Mouse (Mus musculus) CH12.LX (cell line): ENCODE data around the gene Arsa. TPM values are rescaled to one million over a fixed set of nuclear protein-coding genes. Genes with fewer than 3 reads are reported as not detected.
A peak's percentile ranks its signal among the peaks of the same experiment; 100 is the strongest.

Experiments
- DNase-seq: peaks from one replicate; pipeline ENCODE4 v3.0.0-alpha.2; 2013; ENCODE audit errors: extremely low read depth
- H3K27ac ChIP-seq: 2 replicates; pipeline ENCODE4 v1.5.1; 2012; ENCODE audit warnings: low read depth, mild to moderate bottlenecking, control low read depth, moderate library complexity; ENCODE audit not compliant: insufficient read depth
- H3K27me3 ChIP-seq: replicated peaks from 2 replicates; pipeline ENCODE3; 2012; ENCODE audit warnings: inconsistent platforms
- H3K36me3 ChIP-seq, 2 experiments: replicated peaks in 1 of 2; 2 replicates each; pipeline versions ENCODE3 to v1.6.1; 2012; ENCODE audit warnings: inconsistent platforms in 1 of 2, low read length in 1 of 2, mild to moderate bottlenecking in 1 of 2, mixed read lengths in 1 of 2, moderate library complexity in 1 of 2; ENCODE audit not compliant: control insufficient read depth in 1 of 2, insufficient read depth in 1 of 2
- H3K4me1 ChIP-seq, 2 experiments: 2 replicates each; pipeline ENCODE4 v1.6.1; 2012; ENCODE audit warnings: inconsistent platforms in 1 of 2, moderate library complexity in 1 of 2; ENCODE audit not compliant: insufficient read depth in 2 of 2, control insufficient read depth in 1 of 2
- H3K4me2 ChIP-seq: 2 replicates; pipeline ENCODE4 v1.6.1; 2012; ENCODE audit warnings: low read depth, mild to moderate bottlenecking, control low read depth; ENCODE audit not compliant: poor library complexity, insufficient read depth, severe bottlenecking
- H3K4me3 ChIP-seq, 3 experiments: fragments of 150-350 bp in 1 of 3; sonication (generic) in 1 of 3; replicated peaks in 1 of 3; 2 replicates each; pipeline versions ENCODE3 to v1.5.1; 2011 to 2012; ENCODE audit warnings: low read depth in 2 of 3, low read length in 2 of 3, mild to moderate bottlenecking in 2 of 3, moderate library complexity in 2 of 3, control low read depth in 1 of 3, improper control_type of control experiment in 1 of 3, inconsistent platforms in 1 of 3, mixed read lengths in 1 of 3; ENCODE audit not compliant: poor library complexity in 1 of 3
- H3K79me2 ChIP-seq: replicated peaks from 2 replicates; pipeline ENCODE4 v1.6.1; 2012; ENCODE audit warnings: mild to moderate bottlenecking, moderate library complexity; ENCODE audit not compliant: control insufficient read depth, poor library complexity, insufficient read depth, severe bottlenecking; ENCODE audit errors: extremely low read depth
- H3K9ac ChIP-seq: 2 replicates; pipeline ENCODE4 v1.6.1; 2012; ENCODE audit warnings: low read depth, mild to moderate bottlenecking, control low read depth, moderate library complexity; ENCODE audit not compliant: insufficient read depth
- H3K9me3 ChIP-seq: replicated peaks from 2 replicates; pipeline ENCODE3; 2012; ENCODE audit warnings: low read length, inconsistent platforms, mixed read lengths
- CHD1 ChIP-seq: IDR thresholded peaks from 2 replicates; pipeline ENCODE4 v1.6.1; 2012; ENCODE audit warnings: low read depth, low read length, improper control_type of control experiment, inconsistent platforms
- E2F4 ChIP-seq: IDR thresholded peaks from 2 replicates; pipeline ENCODE4 v1.6.1; 2011; ENCODE audit warnings: low read depth, low read length, improper control_type of control experiment; ENCODE audit not compliant: insufficient replicate concordance
- ELF1 ChIP-seq: IDR thresholded peaks from 2 replicates; pipeline ENCODE4 v1.6.1; 2014; ENCODE audit warnings: low read depth, mild to moderate bottlenecking, inconsistent platforms, low read length, improper control_type of control experiment
- ETS1 ChIP-seq: conservative IDR thresholded peaks from 2 replicates; pipeline ENCODE4 v1.6.1; 2012; ENCODE audit warnings: low read depth, mild to moderate bottlenecking, inconsistent platforms, low read length, improper control_type of control experiment, moderate library complexity
- GABPA ChIP-seq: IDR thresholded peaks from 2 replicates; pipeline ENCODE4 v1.6.1; 2012; ENCODE audit warnings: low read depth, low read length, improper control_type of control experiment, inconsistent platforms; ENCODE audit not compliant: insufficient replicate concordance
- HCFC1 ChIP-seq: IDR thresholded peaks from 2 replicates; pipeline ENCODE4 v1.6.1; 2012; ENCODE audit warnings: low read depth, mild to moderate bottlenecking, inconsistent platforms, low read length, improper control_type of control experiment
- JUND ChIP-seq: conservative IDR thresholded peaks from 2 replicates; pipeline ENCODE4 v1.6.1; 2011; ENCODE audit warnings: low read depth, low read length, improper control_type of control experiment
- KAT2A ChIP-seq: IDR thresholded peaks from 2 replicates; pipeline ENCODE4 v1.6.1; 2012; ENCODE audit warnings: low read length, improper control_type of control experiment, inconsistent platforms; ENCODE audit not compliant: insufficient replicate concordance
- MAX ChIP-seq: IDR thresholded peaks from 2 replicates; pipeline ENCODE4 v1.6.1; 2011; ENCODE audit warnings: low read length, improper control_type of control experiment
- MAZ ChIP-seq: IDR thresholded peaks from 2 replicates; pipeline ENCODE4 v1.6.1; 2012; ENCODE audit warnings: low read depth, mild to moderate bottlenecking, inconsistent platforms, low read length, improper control_type of control experiment, moderate library complexity
- MEF2A ChIP-seq: IDR thresholded peaks from 2 replicates; pipeline ENCODE4 v1.6.1; 2014; ENCODE audit warnings: low read depth, mild to moderate bottlenecking, inconsistent platforms, low read length, improper control_type of control experiment, borderline replicate concordance
- MXI1 ChIP-seq: IDR thresholded peaks from 2 replicates; pipeline ENCODE4 v1.6.1; 2011; ENCODE audit warnings: mild to moderate bottlenecking, low read depth, low read length, improper control_type of control experiment
- NELFE ChIP-seq: IDR thresholded peaks from 2 replicates; pipeline ENCODE4 v1.6.1; 2011; ENCODE audit warnings: low read depth, low read length, improper control_type of control experiment
- NRF1 ChIP-seq: IDR thresholded peaks from 2 replicates; pipeline ENCODE4 v1.6.1; 2014; ENCODE audit warnings: low read depth, mild to moderate bottlenecking, inconsistent platforms, low read length, improper control_type of control experiment, moderate library complexity
- RAD21 ChIP-seq: IDR thresholded peaks from 2 replicates; pipeline ENCODE4 v1.6.1; 2011; ENCODE audit warnings: low read depth, mild to moderate bottlenecking, low read length, improper control_type of control experiment, moderate library complexity
- SIN3A ChIP-seq: IDR thresholded peaks from 2 replicates; pipeline ENCODE4 v1.6.1; 2012; ENCODE audit warnings: low read length, improper control_type of control experiment, inconsistent platforms
- UBTF ChIP-seq: IDR thresholded peaks from 2 replicates; pipeline ENCODE4 v1.6.1; 2012; ENCODE audit warnings: low read depth, mild to moderate bottlenecking, inconsistent platforms, low read length, improper control_type of control experiment, moderate library complexity
- USF2 ChIP-seq: conservative IDR thresholded peaks from 2 replicates; pipeline ENCODE4 v1.6.1; 2011; ENCODE audit warnings: low read depth, low read length, improper control_type of control experiment
- ZKSCAN1 ChIP-seq: IDR thresholded peaks from 2 replicates; pipeline ENCODE4 v1.6.1; 2012; ENCODE audit warnings: low read depth, inconsistent platforms, low read length, improper control_type of control experiment, borderline replicate concordance
- ZNF384 ChIP-seq: IDR thresholded peaks from 2 replicates; pipeline ENCODE4 v1.6.1; 2012; ENCODE audit warnings: low read depth, low read length, improper control_type of control experiment, inconsistent platforms
- dilution Hi-C: fragments of 300-500 bp; cut with MboI; formaldehyde crosslinking; loops from 2 replicates; pipeline ENCODE4 v1.14.3; 2020; ENCODE audit warnings: low sequenced_read_pairs; ENCODE audit not compliant: extremely low pct_unique_long_range_greater_than_20kb, extremely low pct_ligation_motif_present
- in situ Hi-C: fragments of 300-500 bp; cut with MboI; formaldehyde crosslinking; loops from 3 replicates; pipeline ENCODE4 v1.14.3; 2019; ENCODE audit warnings: low sequenced_read_pairs, low pct_ligation_motif_present, low pct_unique_long_range_greater_than_20kb, mixed read lengths
- polyA plus RNA-seq: library from polyadenylated mRNA; unstranded; fragments of >175 nt; gene quantifications from 2 replicates; pipeline ENCODE4 v1.2.1, GENCODE M21; 2012; ENCODE audit warnings: low read depth; ENCODE audit not compliant: insufficient read length
- total RNA-seq, 2 experiments: library from RNA; depleted of rRNA; stranded (reverse); fragments of 300-350 nt in 1 of 2; fragments of >200 nt in 1 of 2; gene quantifications; 2 replicates each; pipeline ENCODE4 v1.2.3; 2012 to 2014

Gene Arsa
- 6.3 and 9.3 TPM in 2 replicates for total RNA-seq (2012; rRNA removed)
- 8.3 and 10.3 TPM in 2 replicates for total RNA-seq (2014; rRNA removed)
- 9.5 and 9.9 TPM in 2 replicates for polyA plus RNA-seq

DNA sequence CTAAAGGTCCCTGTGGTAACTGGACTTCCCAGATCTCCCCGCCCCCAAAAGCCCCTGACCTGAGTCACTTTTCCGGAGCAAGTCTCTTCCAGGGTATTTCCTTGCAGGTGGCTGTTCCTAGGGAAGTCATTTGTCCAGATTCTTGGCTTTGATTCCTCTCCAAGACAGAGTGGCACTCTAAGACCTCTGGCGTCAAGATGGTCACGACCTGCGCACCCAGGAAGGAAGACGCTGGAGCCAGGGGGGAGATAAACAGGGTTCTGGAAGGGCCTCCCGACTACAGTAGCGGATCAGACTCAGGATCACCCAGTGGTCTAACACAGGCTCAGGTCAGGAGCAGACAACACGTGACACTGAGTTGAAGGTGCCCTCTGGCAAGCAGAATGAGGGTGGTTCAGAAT is at the start of gene Arsa:
Gene Arsa, minus strand, starts transcription at position 335 of the 401 bp plus-strand sequence.
- H3K79me2 ChIP-seq: no peaks in the 10 kb centered on the region
- in situ Hi-C loops: loop anchor here (5.0 kb wide), 1 partner anchor 55 kb away; no protein-coding TSS in a partner anchor
- DNase-seq: no peak
- no peaks in the 10 kb centered on the region for H3K9me3 ChIP-seq
- H3K4me1 ChIP-seq: peaks cover 11 to 29% of the 10 kb centered on the region in 2 experiments
- H3K27ac ChIP-seq: no peak within 1 kb of the TSS
- H3K4me3 ChIP-seq: peak within 1 kb of the TSS; percentile 63 to 95 (median 71)
- H3K36me3 ChIP-seq: peaks cover 2 to 36% of the 10 kb centered on the region in 2 experiments
- H3K9ac ChIP-seq: peak within 1 kb of the TSS; percentile 33
- TF ChIP-seq MXI1 (no peak), MAX (no peak), ZKSCAN1 (no peak), ELF1 (no peak)
- no peaks in the 10 kb centered on the region for H3K27me3 ChIP-seq
- dilution Hi-C loops: no loop called here
- peak within 1 kb of the TSS; percentile 45 for H3K4me2 ChIP-seq

DNA sequence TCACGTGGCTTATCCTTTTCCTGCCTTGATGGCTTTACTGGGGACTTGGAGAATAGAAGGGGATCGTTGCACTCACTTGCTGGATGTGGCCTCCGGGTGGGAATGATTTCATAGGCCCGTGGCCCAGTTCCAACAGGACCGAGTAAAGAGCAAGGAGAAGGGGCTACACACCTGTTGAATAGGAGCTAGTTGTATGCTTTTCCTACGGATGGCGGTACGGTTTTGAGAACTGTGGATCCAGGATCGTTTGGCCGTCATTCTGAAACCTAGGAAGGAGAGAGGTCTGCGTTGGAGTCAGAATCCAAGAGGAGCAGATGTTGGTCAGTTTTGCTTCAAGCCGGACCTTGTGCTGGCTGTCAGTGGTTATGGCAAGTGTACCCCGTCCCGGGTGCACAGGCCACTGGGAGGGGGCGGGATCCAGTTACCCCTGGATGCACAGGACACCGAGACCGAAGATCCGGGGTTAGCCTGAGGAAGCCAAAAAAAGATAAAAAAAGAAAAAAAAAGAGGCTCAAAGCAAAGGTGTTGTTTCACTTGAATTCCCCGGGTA is 49.6 kb upstream of the Arsa start:
- H3K27me3 ChIP-seq: peaks cover 31% of the 10 kb centered on the region
- peaks cover 3% of the 10 kb centered on the region for H3K9me3 ChIP-seq
- dilution Hi-C loops (no loop called here), in situ Hi-C loops (no loop called here)
- TF ChIP-seq KAT2A: no peak
- TF ChIP-seq USF2: no peak
- H3K9ac ChIP-seq: no peak overlapping the region
- no peaks in the 10 kb centered on the region; a peak in 1 of 4 replicates for H3K4me1 ChIP-seq
- no peak overlapping the region for H3K4me2 ChIP-seq
- no peak overlapping the region for H3K27ac ChIP-seq
- no peaks in the 10 kb centered on the region for H3K36me3 ChIP-seq
- DNase-seq: no peak
- no peaks in the 10 kb centered on the region for H3K79me2 ChIP-seq
- no peak overlapping the region for H3K4me3 ChIP-seq

- dilution Hi-C loops: no loop called here
- Histone ChIP-seq H3K9ac (no peak overlapping the region), H3K79me2 (no peaks in the 10 kb centered on the region), H3K4me1 (peaks cover 0 to 5% of the 10 kb centered on the region in 2 experiments; a peak in 2 of 4 replicates), H3K36me3 (no peaks in the 10 kb centered on the region), H3K27me3 (peaks cover 28% of the 10 kb centered on the region), H3K27ac (no peak overlapping the region), H3K9me3 (peaks cover 3% of the 10 kb centered on the region), H3K4me3 (no peak overlapping the region), H3K4me2 (no peak overlapping the region)
- TF ChIP-seq MAX (no peak), JUND (no peak), HCFC1 (no peak), ETS1 (no peak), NELFE (no peak), CHD1 (no peak), NRF1 (no peak), UBTF (no peak), SIN3A (no peak), GABPA (no peak), MAZ (no peak), E2F4 (no peak), ZNF384 (no peak), MEF2A (no peak), RAD21 (no peak), KAT2A (no peak)
- in situ Hi-C loops: no loop called here
- no peak for DNase-seq
Measured at GRCm38 (mm10) chr15:89525896-89526295, 48.7 kb upstream of the Arsa start.
